Mouse (Mus musculus) testis, adult 2 months (tissue): ENCODE data around the gene Galc. TPM values are rescaled to one million over a fixed set of nuclear protein-coding genes. Genes with fewer than 3 reads are reported as not detected.

Experiments
- H3K27ac ChIP-seq: fragments of 200-500 bp; 2 replicates; pipeline ENCODE4 v1.5.1; 2012; ENCODE audit warnings: low read depth, low read length; ENCODE audit not compliant: control insufficient read depth, insufficient read depth
- H3K27me3 ChIP-seq: fragments of 200-500 bp; 2 replicates; pipeline ENCODE4 v1.6.1; 2012; ENCODE audit warnings: mild to moderate bottlenecking, low read length, moderate library complexity; ENCODE audit not compliant: control insufficient read depth, insufficient read depth
- H3K36me3 ChIP-seq: fragments of 200-500 bp; 2 replicates; pipeline ENCODE4 v1.6.1; 2012; ENCODE audit warnings: mild to moderate bottlenecking, low read length; ENCODE audit not compliant: control insufficient read depth, insufficient read depth
- H3K4me1 ChIP-seq: fragments of 200-500 bp; 2 replicates; pipeline ENCODE4 v1.6.1; 2012; ENCODE audit warnings: low read length; ENCODE audit not compliant: control insufficient read depth, insufficient read depth
- H3K4me3 ChIP-seq: fragments of 200-500 bp; 2 replicates; pipeline ENCODE4 v1.5.1; 2012; ENCODE audit warnings: low read depth, mild to moderate bottlenecking, low read length, moderate library complexity, mixed read lengths; ENCODE audit not compliant: control insufficient read depth
- CTCF ChIP-seq: fragments of 200-500 bp; IDR thresholded peaks from 2 replicates; pipeline ENCODE4 v1.5.1; 2012; ENCODE audit warnings: low read depth, mild to moderate bottlenecking, inconsistent platforms, low read length, moderate library complexity; ENCODE audit not compliant: control insufficient read depth, insufficient read depth, insufficient replicate concordance
- POLR2A ChIP-seq: fragments of 200-500 bp; IDR thresholded peaks from 2 replicates; pipeline ENCODE4 v1.6.1; 2012; ENCODE audit warnings: low read depth, mild to moderate bottlenecking, inconsistent platforms, low read length, moderate library complexity; ENCODE audit not compliant: control insufficient read depth
- polyA plus RNA-seq: library from polyadenylated mRNA; depleted of rRNA; stranded (reverse); fragments of >200 nt; gene quantifications from 2 replicates; pipeline ENCODE4 v1.2.3, GENCODE M21; 2012

The Galc gene
- polyA plus RNA-seq, 1 experiment, result 38.2 TPM

GRCm38 (mm10) chr12:98216432-98216831, 42.8 kb downstream of the Galc start:
- Histone ChIP-seq H3K4me3 (no peak overlapping the region), H3K4me1 (no peaks in the 10 kb centered on the region), H3K27me3 (no peaks in the 10 kb centered on the region), H3K36me3 (no peaks in the 10 kb centered on the region), H3K27ac (no peak overlapping the region)
- no peak for TF ChIP-seq POLR2A
- TF ChIP-seq CTCF, result no peak

- Histone ChIP-seq H3K27me3 (no peaks in the 10 kb centered on the region), H3K36me3 (no peaks in the 10 kb centered on the region), H3K4me1 (no peaks in the 10 kb centered on the region), H3K4me3 (no peak overlapping the region), H3K27ac (no peak overlapping the region)
- TF ChIP-seq POLR2A (no peak), CTCF (no peak)
Measured at GRCm38 (mm10) chr12:98215512-98215911, 43.7 kb downstream of the Galc start.

- TF ChIP-seq POLR2A, result no peak
- TF ChIP-seq CTCF, result no peak
- Histone ChIP-seq H3K4me1 (no peaks in the 10 kb centered on the region), H3K27ac (no peak overlapping the region), H3K27me3 (no peaks in the 10 kb centered on the region), H3K4me3 (no peak overlapping the region), H3K36me3 (no peaks in the 10 kb centered on the region)
Measured at GRCm38 (mm10) chr12:98214191-98214590, 45.1 kb downstream of the Galc start.

- Histone ChIP-seq H3K36me3 (no peaks in the 10 kb centered on the region), H3K4me1 (no peaks in the 10 kb centered on the region), H3K4me3 (no peak overlapping the region), H3K27ac (no peak overlapping the region), H3K27me3 (no peaks in the 10 kb centered on the region)
- no peak for TF ChIP-seq CTCF
- no peak for TF ChIP-seq POLR2A
Measured at GRCm38 (mm10) chr12:98213791-98214190, 45.5 kb downstream of the Galc start.

GRCm38 (mm10) chr12:98213332-98213731, 45.9 kb downstream of the Galc start:
- Histone ChIP-seq H3K27ac (no peak overlapping the region), H3K36me3 (no peaks in the 10 kb centered on the region), H3K4me1 (no peaks in the 10 kb centered on the region), H3K27me3 (no peaks in the 10 kb centered on the region), H3K4me3 (no peak overlapping the region)
- TF ChIP-seq POLR2A (no peak), CTCF (no peak)

- no peaks in the 10 kb centered on the region for H3K4me1 ChIP-seq
- H3K4me3 ChIP-seq, result no peak overlapping the region
Measured at GRCm38 (mm10) chr12:98212457-98213175, 46.6 kb downstream of the Galc start.

GRCm38 (mm10) chr12:98210495-98210894, 48.8 kb downstream of the Galc start:
- no peaks in the 10 kb centered on the region for H3K4me1 ChIP-seq
- no peaks in the 10 kb centered on the region for H3K36me3 ChIP-seq
- TF ChIP-seq CTCF (no peak), POLR2A (no peak)
- H3K4me3 ChIP-seq, result no peak overlapping the region
- H3K27me3 ChIP-seq, result no peaks in the 10 kb centered on the region
- no peak overlapping the region for H3K27ac ChIP-seq

More at GRCm38 (mm10) chr12:98212457-98213175, 46.6 kb downstream of the Galc start:
- Histone ChIP-seq H3K27ac (no peak overlapping the region), H3K27me3 (no peaks in the 10 kb centered on the region), H3K36me3 (no peaks in the 10 kb centered on the region)
- TF ChIP-seq CTCF (peak; percentile 42; the same call in 1 of the 2 replicates), POLR2A (no peak)
